Mouse (Mus musculus): Measurements from ENCODE around the gene Tcf7l2.

Tcf7l2 gene

GRCm38 (mm10) chr19:55794194-55794945, 52.8 kb downstream of the Tcf7l2 start:
- DNase-seq (ENCODE audit: low spot score in 2 of 2) = no peak

GRCm38 (mm10) chr19:55794946-55795340, 53.3 kb downstream of the Tcf7l2 start:
- DNase-seq (ENCODE audit: low spot score in 2 of 2) = no peak

GRCm38 (mm10) chr19:55795349-55795748, 53.7 kb downstream of the Tcf7l2 start:
- DNase-seq (ENCODE audit: low spot score in 2 of 2) = no peak

GRCm38 (mm10) chr19:55797834-55798233, 56.2 kb downstream of the Tcf7l2 start:
- no peak for DNase-seq (ENCODE audit: low spot score in 2 of 2)

- no peak for DNase-seq (ENCODE audit: low spot score in 2 of 2)
Measured at GRCm38 (mm10) chr19:55799411-55799810, 57.8 kb downstream of the Tcf7l2 start.

- DNase-seq (ENCODE audit: low spot score in 2 of 2) = no peak
Measured at GRCm38 (mm10) chr19:55800059-55800458, 58.4 kb downstream of the Tcf7l2 start.

- no peak for DNase-seq (ENCODE audit: low spot score in 2 of 2)
Measured at GRCm38 (mm10) chr19:55803121-55803520, 61.5 kb downstream of the Tcf7l2 start.

- no peak for DNase-seq (ENCODE audit: low spot score in 2 of 2)
Measured at GRCm38 (mm10) chr19:55803797-55804196, 62.2 kb downstream of the Tcf7l2 start.

- DNase-seq (ENCODE audit: low spot score in 2 of 2) = no peak
Measured at GRCm38 (mm10) chr19:55804795-55805194, 63.2 kb downstream of the Tcf7l2 start.

GRCm38 (mm10) chr19:55806434-55807193, 65.0 kb downstream of the Tcf7l2 start:
- DNase-seq (ENCODE audit: low spot score in 2 of 2) = no peak

GRCm38 (mm10) chr19:55807194-55808053, 65.8 kb downstream of the Tcf7l2 start:
- no peak for DNase-seq (ENCODE audit: low spot score in 2 of 2)

GRCm38 (mm10) chr19:55808304-55808703, 66.7 kb downstream of the Tcf7l2 start:
- DNase-seq (ENCODE audit: low spot score in 2 of 2) = no peak

GRCm38 (mm10) chr19:55809539-55809938, 67.9 kb downstream of the Tcf7l2 start:
- DNase-seq (ENCODE audit: low spot score in 2 of 2) = no peak

GRCm38 (mm10) chr19:55812236-55812635, 70.6 kb downstream of the Tcf7l2 start:
- DNase-seq (ENCODE audit: low spot score in 2 of 2) = no peak

GRCm38 (mm10) chr19:55815010-55815790, 73.6 kb downstream of the Tcf7l2 start:
- DNase-seq (ENCODE audit: low spot score in 2 of 2) = no peak

GRCm38 (mm10) chr19:55816974-55817373, 75.4 kb downstream of the Tcf7l2 start:
- DNase-seq (ENCODE audit: low spot score in 2 of 2) = no peak

- DNase-seq (ENCODE audit: low spot score in 2 of 2) = no peak
Measured at GRCm38 (mm10) chr19:55820202-55820601, 78.6 kb downstream of the Tcf7l2 start.

GRCm38 (mm10) chr19:55825001-55825827, 83.6 kb downstream of the Tcf7l2 start:
- DNase-seq (ENCODE audit: low spot score in 2 of 2) = peak; percentile 49 to 65

GRCm38 (mm10) chr19:55825951-55826507, 84.4 kb downstream of the Tcf7l2 start:
- DNase-seq (ENCODE audit: low spot score in 2 of 2) = no peak

- no peak for DNase-seq (ENCODE audit: low spot score in 2 of 2)
Measured at GRCm38 (mm10) chr19:55827613-55828259, 86.1 kb downstream of the Tcf7l2 start.
